Mouse (Mus musculus) heart, embryonic 12.5 days (tissue): ENCODE results near the gene Parp3. TPM values are rescaled to one million over a fixed set of nuclear protein-coding genes. Genes with fewer than 3 reads are reported as not detected.

Source experiments
- ATAC-seq: fragments of 200-750 bp; cut with Nextera tagmentation; 2 replicates; pipeline ENCODE4 v1.8.0; 2017; ENCODE audit warnings: moderate TSS enrichment, moderate library complexity; ENCODE audit not compliant: insufficient number of reproducible peaks, low FRiP score
- H3K27ac ChIP-seq: fragments of 300-500 bp; sonication (generic); 2 replicates; pipeline ENCODE4 v1.5.1; 2016; ENCODE audit warnings: mild to moderate bottlenecking, moderate library complexity; ENCODE audit not compliant: poor library complexity, severe bottlenecking
- H3K27me3 ChIP-seq: fragments of 300-500 bp; sonication (generic); replicated peaks from 2 replicates; pipeline ENCODE4 v1.6.1; 2016; ENCODE audit warnings: mild to moderate bottlenecking, moderate library complexity
- H3K36me3 ChIP-seq: fragments of 300-500 bp; sonication (generic); 2 replicates; pipeline ENCODE4 v1.6.1; 2016; ENCODE audit warnings: mild to moderate bottlenecking, moderate library complexity
- H3K4me1 ChIP-seq: fragments of 300-500 bp; sonication (generic); replicated peaks from 2 replicates; pipeline ENCODE4 v1.6.1; 2016; ENCODE audit warnings: mild to moderate bottlenecking
- H3K4me2 ChIP-seq: fragments of 300-500 bp; sonication (generic); 2 replicates; pipeline ENCODE4 v1.6.1; 2016; ENCODE audit warnings: mild to moderate bottlenecking, moderate library complexity
- H3K4me3 ChIP-seq: fragments of 300-500 bp; sonication (generic); 2 replicates; pipeline ENCODE4 v1.5.1; 2016; ENCODE audit warnings: mild to moderate bottlenecking
- H3K9ac ChIP-seq: fragments of 300-500 bp; sonication (generic); 2 replicates; pipeline ENCODE4 v1.6.1; 2016; ENCODE audit warnings: mild to moderate bottlenecking, moderate library complexity
- H3K9me3 ChIP-seq: fragments of 300-500 bp; sonication (generic); replicated peaks from 2 replicates; pipeline ENCODE4 v1.6.1; 2016; ENCODE audit warnings: mild to moderate bottlenecking, moderate library complexity
- WGBS: fragments of 180-500 bp; shearing (Covaris S2); methylation state at CpG from one replicate; pipeline ENCODE4 v1.1.7; 2016; 5-methylcytosine and 5-hydroxymethylcytosine counted together
- polyA plus RNA-seq: library from polyadenylated mRNA; unstranded; fragments of >200 nt; fragmentation: Nextera tagmentation; extraction: Ambion mirVana; gene quantifications from 2 replicates; pipeline ENCODE4 v1.2.1, GENCODE M21; 2016

Parp3 gene
- polyA plus RNA-seq, 1 experiment from 2014 or later: 1.0 TPM

- H3K27me3 ChIP-seq: no peaks in the 10 kb centered on the region
- no peaks in the 10 kb centered on the region for H3K9me3 ChIP-seq
- 0 out of 2 replicates have a peak overlapping the region, but pooled peaks have one; percentile 40 for H3K27ac ChIP-seq
- WGBS: under 1% methylated on average over 23 of the region's 23 CpGs
- H3K4me2 ChIP-seq: peak overlapping the region; percentile 79
- peak overlapping the region; percentile 63 for H3K9ac ChIP-seq
- H3K4me1 ChIP-seq: peaks cover 50% of the 10 kb centered on the region
- peak overlapping the region; percentile 54 for H3K4me3 ChIP-seq
- H3K36me3 ChIP-seq: no peaks in the 10 kb centered on the region
- ATAC-seq: peak; percentile 58
These were observed 28.2 kb downstream of the Parp3 start for GRCm38 (mm10) chr9:106448498-106449031.

GRCm38 (mm10) chr9:106447951-106448350, 28.8 kb downstream of the Parp3 start:
- peak overlapping the region; percentile 38; the same call in 1 of the 2 replicates for H3K27ac ChIP-seq
- peak overlapping the region; percentile 63 for H3K9ac ChIP-seq
- no peaks in the 10 kb centered on the region for H3K36me3 ChIP-seq
- no peaks in the 10 kb centered on the region for H3K9me3 ChIP-seq
- H3K27me3 ChIP-seq: no peaks in the 10 kb centered on the region
- ATAC-seq: no peak
- H3K4me2 ChIP-seq: peak overlapping the region; percentile 79
- peak overlapping the region; percentile 54 for H3K4me3 ChIP-seq
- peaks cover 46% of the 10 kb centered on the region for H3K4me1 ChIP-seq
- WGBS: 35% methylated on average over 9 of the region's 9 CpGs

GRCm38 (mm10) chr9:106447348-106447747, 29.4 kb downstream of the Parp3 start, which contains the start of the genes Abhd14b and Abhd14a:
Abhd14b (plus strand) TSS chr9:106447459.
Abhd14a (minus strand) TSS chr9:106447678.
- Histone ChIP-seq H3K27ac (peak within 1 kb of the TSS; percentile 40), H3K9ac (peak within 1 kb of the TSS; percentile 63)
- ATAC-seq: peak; percentile 84

GRCm38 (mm10) chr9:106444836-106445235, 31.9 kb downstream of the Parp3 start:
- no peak overlapping the region for H3K9ac ChIP-seq
- no peak for ATAC-seq
- no peak overlapping the region for H3K27ac ChIP-seq
- no peaks in the 10 kb centered on the region for H3K27me3 ChIP-seq
- H3K4me2 ChIP-seq: no peak overlapping the region
- no peak overlapping the region for H3K4me3 ChIP-seq
- peaks cover 19% of the 10 kb centered on the region for H3K4me1 ChIP-seq
- WGBS: 74% methylated on average over 4 of the region's 4 CpGs
- no peaks in the 10 kb centered on the region for H3K36me3 ChIP-seq
- no peaks in the 10 kb centered on the region for H3K9me3 ChIP-seq

More at GRCm38 (mm10) chr9:106447348-106447747, 29.4 kb downstream of the Parp3 start, which contains the start of the genes Abhd14b and Abhd14a:
- Histone ChIP-seq H3K4me1 (peaks cover 40% of the 10 kb centered on the region), H3K4me2 (peak within 1 kb of the TSS; percentile 79), H3K4me3 (peak within 1 kb of the TSS; percentile 54), H3K36me3 (no peaks in the 10 kb centered on the region), H3K9me3 (no peaks in the 10 kb centered on the region), H3K27me3 (no peaks in the 10 kb centered on the region)
- WGBS: 0% methylated on average over 24 of the region's 24 CpGs

GRCm38 (mm10) chr9:106442680-106443079, 34.1 kb downstream of the Parp3 start:
- 69% methylated on average over 5 of the region's 5 CpGs for WGBS
- no peak overlapping the region for H3K4me3 ChIP-seq
- no peak overlapping the region for H3K9ac ChIP-seq
- H3K4me1 ChIP-seq: peaks cover 11% of the 10 kb centered on the region
- H3K27ac ChIP-seq: no peak overlapping the region
- H3K9me3 ChIP-seq: no peaks in the 10 kb centered on the region
- no peak overlapping the region for H3K4me2 ChIP-seq
- ATAC-seq: no peak
- no peaks in the 10 kb centered on the region for H3K36me3 ChIP-seq
- no peaks in the 10 kb centered on the region for H3K27me3 ChIP-seq

- peaks cover 32% of the 10 kb centered on the region for H3K4me1 ChIP-seq
- H3K4me3 ChIP-seq: no peak overlapping the region
- no peaks in the 10 kb centered on the region for H3K27me3 ChIP-seq
- no peak for ATAC-seq
- no peak overlapping the region for H3K27ac ChIP-seq
- peaks cover 34% of the 10 kb centered on the region for H3K36me3 ChIP-seq
- H3K4me2 ChIP-seq: no peak overlapping the region
- no peak overlapping the region for H3K9ac ChIP-seq
- no peaks in the 10 kb centered on the region for H3K9me3 ChIP-seq
- 81% methylated on average over 9 of the region's 9 CpGs for WGBS
These were observed 40.2 kb downstream of the Parp3 start for GRCm38 (mm10) chr9:106436566-106436965.

GRCm38 (mm10) chr9:106433389-106433788, 43.4 kb downstream of the Parp3 start:
- H3K4me3 ChIP-seq: no peak overlapping the region
- ATAC-seq: no peak
- H3K4me1 ChIP-seq: peaks cover 37% of the 10 kb centered on the region
- H3K27ac ChIP-seq: no peak overlapping the region
- no peaks in the 10 kb centered on the region for H3K27me3 ChIP-seq
- WGBS: 75% methylated on average over 7 of the region's 7 CpGs
- H3K4me2 ChIP-seq: no peak overlapping the region
- H3K9me3 ChIP-seq: no peaks in the 10 kb centered on the region
- peak overlapping the region; percentile 3; the same call in 1 of the 2 replicates for H3K9ac ChIP-seq
- peaks cover 43% of the 10 kb centered on the region for H3K36me3 ChIP-seq

- H3K9me3 ChIP-seq: no peaks in the 10 kb centered on the region
- H3K27ac ChIP-seq: peak overlapping the region; percentile 97
- WGBS: 2% methylated on average over 4 of the region's 4 CpGs
- peak overlapping the region; percentile 79 for H3K4me2 ChIP-seq
- no peak for ATAC-seq
- H3K9ac ChIP-seq: peak overlapping the region; percentile 99
- H3K4me1 ChIP-seq: peaks cover 24% of the 10 kb centered on the region
- no peaks in the 10 kb centered on the region for H3K27me3 ChIP-seq
- peak overlapping the region; percentile 95 for H3K4me3 ChIP-seq
- peaks cover 38% of the 10 kb centered on the region for H3K36me3 ChIP-seq
These were observed 46.8 kb downstream of the Parp3 start for GRCm38 (mm10) chr9:106430015-106430264.

- H3K4me2 ChIP-seq: peak within 1 kb of the TSS; percentile 79
- peak within 1 kb of the TSS; percentile 95 for H3K4me3 ChIP-seq
- H3K9me3 ChIP-seq: no peaks in the 10 kb centered on the region
- peaks cover 24% of the 10 kb centered on the region for H3K4me1 ChIP-seq
- ATAC-seq: peak; percentile 89
- H3K9ac ChIP-seq: peak within 1 kb of the TSS; percentile 99
- H3K27me3 ChIP-seq: no peaks in the 10 kb centered on the region
- WGBS: under 1% methylated on average over 55 of the region's 55 CpGs
- H3K36me3 ChIP-seq: peaks cover 36% of the 10 kb centered on the region
- H3K27ac ChIP-seq: peak within 1 kb of the TSS; percentile 97
These were observed 47.3 kb downstream of the Parp3 start, which contains the start of gene Rpl29 for GRCm38 (mm10) chr9:106429221-106430014. Rpl29 (plus strand) TSS chr9:106429454.

GRCm38 (mm10) chr9:106428719-106429220, 48.0 kb downstream of the Parp3 start:
- H3K4me3 ChIP-seq: peak overlapping the region; percentile 95
- 20% methylated on average over 11 of the region's 11 CpGs for WGBS
- peaks cover 31% of the 10 kb centered on the region for H3K36me3 ChIP-seq
- peak overlapping the region; percentile 99 for H3K9ac ChIP-seq
- no peaks in the 10 kb centered on the region for H3K9me3 ChIP-seq
- H3K27me3 ChIP-seq: no peaks in the 10 kb centered on the region
- peak; percentile 46 for ATAC-seq
- peak overlapping the region; percentile 79 for H3K4me2 ChIP-seq
- peak overlapping the region; percentile 97 for H3K27ac ChIP-seq
- peaks cover 24% of the 10 kb centered on the region for H3K4me1 ChIP-seq

- Histone ChIP-seq H3K27ac (no peak overlapping the region), H3K4me3 (no peak overlapping the region), H3K27me3 (0 out of 2 replicates have a peak, but pooled peaks cover 6% of the 10 kb centered on the region), H3K36me3 (no peaks in the 10 kb centered on the region), H3K4me1 (peaks cover 38% of the 10 kb centered on the region), H3K9ac (0 out of 2 replicates have a peak overlapping the region, but pooled peaks have one; percentile 2), H3K4me2 (peak overlapping the region; percentile 42), H3K9me3 (no peaks in the 10 kb centered on the region)
- peak; percentile 59 for ATAC-seq
- 0% methylated on average over 3 of the region's 3 CpGs for WGBS
These were observed 54.9 kb downstream of the Parp3 start for GRCm38 (mm10) chr9:106421865-106422160.
